Mouse (Mus musculus): ENCODE data around the gene Ptf1a. TPM values are rescaled to one million over a fixed set of nuclear protein-coding genes. Genes with fewer than 3 reads are reported as not detected.

Ptf1a gene
- total RNA-seq (2015) (not detected in 2 replicates), total RNA-seq (2017) (not detected in 2 replicates)

DNA sequence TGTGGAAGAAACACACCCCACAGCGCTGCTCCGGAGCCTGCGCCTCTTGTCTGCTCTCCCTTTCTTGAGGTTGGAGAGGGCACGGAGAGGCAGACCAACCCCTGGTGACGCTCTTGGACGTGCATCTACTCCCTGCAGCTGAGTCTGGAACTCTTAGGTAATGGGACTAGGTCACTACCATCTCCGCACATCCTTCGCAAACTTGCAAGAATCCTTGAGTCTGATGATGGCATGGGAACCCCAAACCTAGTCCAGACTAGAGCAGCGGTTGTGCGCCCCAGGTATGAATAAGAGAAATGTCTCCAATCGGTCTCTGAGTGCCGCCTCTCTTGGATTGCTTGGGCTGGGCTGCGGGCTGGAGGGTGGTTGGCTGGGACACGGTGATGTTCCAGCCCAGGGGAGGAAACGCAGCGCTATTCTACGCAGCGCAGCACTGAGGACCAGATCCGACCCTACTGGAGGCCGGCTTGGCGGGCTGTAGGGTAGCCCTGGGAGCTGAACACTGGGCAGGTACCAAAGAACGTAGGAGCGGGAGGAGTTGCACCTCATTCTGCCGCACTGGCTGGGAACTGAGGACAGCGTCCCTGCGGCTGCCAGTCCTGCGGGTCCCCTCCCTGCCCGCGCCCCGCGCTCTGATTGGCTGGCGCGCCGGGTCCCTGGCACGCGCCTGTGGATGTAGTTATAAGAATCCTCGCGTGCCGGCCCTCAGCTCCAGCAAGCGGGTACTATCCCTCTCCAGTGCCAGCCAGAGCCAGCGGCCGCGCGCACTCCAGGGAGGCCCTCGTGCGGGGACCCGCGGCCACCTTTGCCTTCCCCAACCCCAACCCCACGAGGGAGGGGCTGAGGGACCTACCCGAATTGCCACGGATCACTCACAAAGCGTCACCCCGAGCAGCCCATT, at the start of gene Ptf1a:
Gene Ptf1a, plus strand, starts transcription at position 733 of the 901 bp plus-strand sequence.
- ATAC-seq (ENCODE audit: poor library complexity, severe bottlenecking): no peak

DNA sequence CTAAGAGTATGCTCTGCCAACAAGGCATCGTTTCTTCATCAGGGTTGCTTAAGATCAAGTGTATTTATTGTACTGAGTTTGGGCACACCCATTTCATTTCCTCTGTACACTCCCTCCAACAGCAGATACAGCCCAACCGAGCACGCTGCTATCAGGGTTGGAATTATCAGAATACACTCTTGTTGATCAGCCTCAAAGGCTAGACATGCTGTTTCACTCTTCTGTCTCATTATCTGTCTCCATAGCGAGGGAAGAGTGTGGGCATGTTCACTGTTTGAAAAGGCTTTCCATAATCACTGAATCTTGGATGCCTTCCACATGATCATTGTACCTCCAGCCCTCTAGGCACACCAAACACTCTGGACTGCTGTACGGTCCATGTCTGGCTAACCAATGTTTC, 40.1 kb upstream of the Ptf1a start:
- ATAC-seq (ENCODE audit: poor library complexity, severe bottlenecking): no peak

DNA sequence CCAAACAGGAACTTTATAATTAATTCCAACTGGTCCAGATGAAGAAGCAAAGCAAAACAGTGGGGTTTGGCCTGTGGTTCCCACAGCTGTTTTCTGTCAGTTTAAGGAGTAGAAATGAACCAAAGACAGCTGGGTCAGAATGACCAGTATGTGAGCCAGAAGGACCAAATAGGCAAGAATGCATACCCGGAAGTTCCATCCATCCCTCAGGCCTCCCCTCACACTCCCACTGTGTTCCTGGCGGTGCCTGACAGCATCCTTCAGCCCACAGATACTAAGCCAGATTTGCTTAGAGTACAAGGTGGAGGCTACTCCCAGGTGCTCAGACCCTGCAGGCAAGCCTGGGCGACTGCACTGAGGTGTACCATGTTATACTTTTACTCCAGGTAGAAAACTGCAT, 38.9 kb upstream of the Ptf1a start:
- ATAC-seq (ENCODE audit: poor library complexity, severe bottlenecking): no peak

DNA sequence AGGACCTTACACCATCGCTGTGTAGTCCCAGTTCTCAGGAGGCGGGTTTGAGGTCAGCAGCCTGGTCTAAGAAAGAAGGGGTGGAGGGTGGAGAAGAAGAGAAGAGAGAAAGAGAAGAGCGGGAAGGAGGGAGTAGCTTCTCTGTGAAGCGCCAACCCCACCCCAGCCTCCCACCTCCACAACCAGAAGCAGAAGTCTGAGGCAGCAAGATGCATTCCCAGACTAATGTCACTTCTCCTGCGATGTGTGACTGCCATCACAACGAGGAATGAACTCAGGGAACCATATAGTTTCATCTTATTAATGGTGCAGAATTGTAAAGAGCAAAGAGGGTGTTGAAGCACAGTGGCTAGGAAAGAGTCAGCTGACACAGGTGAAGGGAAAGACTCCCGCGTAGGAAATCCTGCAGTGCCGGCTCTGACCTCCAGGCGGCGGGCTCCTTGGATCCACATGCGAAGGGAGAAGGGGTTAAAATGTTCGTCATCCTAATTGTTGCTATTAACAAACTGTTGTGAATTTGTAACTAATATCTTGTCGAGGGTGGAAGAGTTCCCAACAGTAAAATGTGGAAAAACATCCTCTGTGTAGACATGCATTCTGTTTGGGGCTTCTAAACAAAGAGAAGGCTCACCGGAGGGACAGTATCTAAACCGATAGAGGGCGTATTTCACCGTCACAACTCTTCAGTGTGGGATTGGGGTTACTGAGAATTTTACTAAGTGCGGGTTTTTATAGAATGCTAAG, 31.1 kb upstream of the Ptf1a start:
- peak; percentile 83 for ATAC-seq (ENCODE audit: poor library complexity, severe bottlenecking)

DNA sequence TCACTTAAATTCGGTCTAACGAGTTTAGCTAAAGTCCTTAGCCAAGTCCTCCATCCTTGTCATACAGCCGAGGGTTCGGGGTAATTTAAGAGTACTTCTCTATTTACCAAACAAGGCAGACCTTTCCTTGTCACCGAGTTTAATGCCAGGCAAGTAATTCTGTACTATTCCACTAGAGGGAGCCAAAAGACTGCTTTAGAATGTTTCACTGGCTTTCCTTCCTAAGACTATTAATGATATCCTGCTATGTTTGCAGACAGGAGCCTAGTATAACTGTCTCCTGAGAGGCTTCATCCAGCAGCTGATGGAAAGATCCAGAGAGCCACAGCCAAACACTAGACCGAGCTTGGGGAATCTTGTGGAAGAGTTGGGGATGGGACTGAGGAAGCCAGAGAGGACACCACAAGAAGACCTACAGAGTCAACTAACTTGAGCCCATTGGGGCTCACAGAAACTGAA, 30.4 kb upstream of the Ptf1a start:
- ATAC-seq (ENCODE audit: poor library complexity, severe bottlenecking): peak; percentile 87

DNA sequence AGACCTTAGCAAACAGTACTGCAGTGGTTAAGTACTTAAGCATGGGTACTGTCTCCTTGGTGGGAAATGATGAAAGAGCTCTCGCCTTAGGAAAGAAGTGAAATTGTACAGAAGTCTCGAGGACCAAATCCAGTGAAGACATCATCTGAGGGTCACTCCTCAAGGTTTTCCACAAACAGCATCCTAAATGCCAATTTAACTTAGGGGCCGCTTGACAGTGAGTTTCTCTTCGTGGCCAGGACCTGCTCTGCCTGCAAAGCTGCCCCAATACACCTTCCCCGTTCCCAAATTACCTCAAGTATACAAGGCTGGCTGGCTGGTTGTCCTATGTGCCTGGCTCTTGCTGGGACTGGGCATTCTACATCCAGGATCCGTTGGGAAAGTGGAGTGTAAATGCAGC, 29.4 kb upstream of the Ptf1a start:
- ATAC-seq (ENCODE audit: poor library complexity, severe bottlenecking): no peak

DNA sequence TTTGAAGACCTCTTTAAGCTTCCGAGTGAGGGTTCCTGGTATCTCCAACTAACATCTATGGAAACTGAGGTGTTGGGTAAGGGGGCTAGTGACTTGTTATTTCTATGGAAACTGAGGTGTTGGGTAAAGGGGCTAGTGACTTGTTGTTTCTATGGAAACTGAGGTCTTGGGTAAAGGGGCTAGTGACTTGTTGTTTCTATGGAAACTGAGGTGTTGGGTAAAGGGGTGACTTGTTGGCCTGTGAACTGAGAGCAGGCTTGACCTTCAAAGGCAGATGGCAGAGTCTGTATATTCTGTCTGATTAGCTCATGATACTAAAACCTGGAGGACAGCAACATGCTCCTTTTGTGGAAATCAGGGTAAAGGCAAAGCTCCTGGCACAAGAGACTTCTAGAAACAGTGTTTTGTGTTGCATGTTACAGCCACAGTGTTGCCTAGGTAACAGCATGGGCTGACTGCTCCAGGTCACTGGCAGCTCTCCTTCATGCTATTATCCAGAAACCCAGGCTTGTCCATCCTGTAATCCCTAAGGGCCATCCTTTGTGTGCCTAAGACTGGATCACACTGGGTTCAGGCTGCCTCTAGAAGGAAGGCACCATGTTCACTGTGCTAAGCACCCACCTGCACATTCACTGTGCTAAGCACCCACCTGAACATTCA, 25.6 kb upstream of the Ptf1a start:
- no peak for ATAC-seq (ENCODE audit: poor library complexity, severe bottlenecking)

DNA sequence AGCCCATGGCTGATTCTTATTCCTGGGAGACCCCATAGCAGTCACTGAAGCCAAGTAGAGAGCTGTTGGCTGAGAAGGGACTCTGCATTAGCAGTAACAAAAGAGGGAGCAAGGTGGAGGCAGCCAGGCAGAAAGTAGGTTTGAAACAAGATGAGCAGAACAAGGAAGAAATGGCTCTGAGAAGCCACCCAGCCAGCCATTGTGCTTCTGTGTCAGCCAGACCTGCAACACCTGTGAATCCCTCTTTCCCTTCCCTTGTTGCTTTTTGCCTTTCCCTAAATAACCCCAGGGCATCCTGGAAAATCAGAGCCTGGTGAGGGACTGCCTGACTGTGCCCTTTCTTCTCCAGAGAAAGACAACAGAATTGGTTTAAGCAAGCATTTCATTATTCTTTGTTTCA, 23.2 kb upstream of the Ptf1a start:
- no peak for ATAC-seq (ENCODE audit: poor library complexity, severe bottlenecking)

DNA sequence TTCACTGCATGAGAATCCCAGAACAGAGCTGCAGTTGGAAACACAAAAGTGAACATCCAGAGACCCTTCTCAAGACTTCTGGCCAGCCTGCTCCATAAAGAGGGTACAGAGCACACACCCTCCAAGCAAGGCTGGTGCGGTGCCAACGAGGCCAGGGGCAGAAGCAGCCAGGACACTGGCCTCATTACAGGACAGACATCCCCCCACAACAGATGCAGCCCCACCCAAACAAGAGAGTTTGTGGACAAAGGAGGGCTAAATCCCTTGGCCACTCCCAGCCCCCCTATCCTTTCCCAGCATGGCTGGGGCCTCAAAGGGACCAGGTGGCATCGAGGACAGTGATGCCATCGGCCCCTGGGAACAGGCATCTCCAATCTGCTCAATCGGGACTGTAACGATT, 22.4 kb upstream of the Ptf1a start:
- ATAC-seq (ENCODE audit: poor library complexity, severe bottlenecking): no peak

DNA sequence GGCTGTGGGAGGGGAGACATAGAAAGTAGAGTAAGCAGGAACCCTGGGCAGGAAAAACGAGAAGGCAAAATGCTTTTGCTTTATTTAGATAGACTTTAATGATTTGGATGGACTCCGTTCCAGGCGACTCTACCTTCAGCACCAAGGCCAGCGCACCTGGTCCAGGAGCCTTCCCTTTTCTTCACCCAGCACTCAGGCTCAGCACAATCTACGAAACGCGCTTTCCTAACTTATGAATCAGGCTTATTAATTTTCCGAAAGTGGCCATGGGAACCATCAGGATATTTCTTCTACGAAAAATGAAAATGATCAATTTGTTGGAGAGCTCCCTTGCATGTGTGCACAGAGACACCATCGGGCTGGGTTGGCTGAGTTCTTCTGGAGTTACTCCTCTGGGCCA, 16.4 kb upstream of the Ptf1a start:
- no peak for ATAC-seq (ENCODE audit: poor library complexity, severe bottlenecking)

DNA sequence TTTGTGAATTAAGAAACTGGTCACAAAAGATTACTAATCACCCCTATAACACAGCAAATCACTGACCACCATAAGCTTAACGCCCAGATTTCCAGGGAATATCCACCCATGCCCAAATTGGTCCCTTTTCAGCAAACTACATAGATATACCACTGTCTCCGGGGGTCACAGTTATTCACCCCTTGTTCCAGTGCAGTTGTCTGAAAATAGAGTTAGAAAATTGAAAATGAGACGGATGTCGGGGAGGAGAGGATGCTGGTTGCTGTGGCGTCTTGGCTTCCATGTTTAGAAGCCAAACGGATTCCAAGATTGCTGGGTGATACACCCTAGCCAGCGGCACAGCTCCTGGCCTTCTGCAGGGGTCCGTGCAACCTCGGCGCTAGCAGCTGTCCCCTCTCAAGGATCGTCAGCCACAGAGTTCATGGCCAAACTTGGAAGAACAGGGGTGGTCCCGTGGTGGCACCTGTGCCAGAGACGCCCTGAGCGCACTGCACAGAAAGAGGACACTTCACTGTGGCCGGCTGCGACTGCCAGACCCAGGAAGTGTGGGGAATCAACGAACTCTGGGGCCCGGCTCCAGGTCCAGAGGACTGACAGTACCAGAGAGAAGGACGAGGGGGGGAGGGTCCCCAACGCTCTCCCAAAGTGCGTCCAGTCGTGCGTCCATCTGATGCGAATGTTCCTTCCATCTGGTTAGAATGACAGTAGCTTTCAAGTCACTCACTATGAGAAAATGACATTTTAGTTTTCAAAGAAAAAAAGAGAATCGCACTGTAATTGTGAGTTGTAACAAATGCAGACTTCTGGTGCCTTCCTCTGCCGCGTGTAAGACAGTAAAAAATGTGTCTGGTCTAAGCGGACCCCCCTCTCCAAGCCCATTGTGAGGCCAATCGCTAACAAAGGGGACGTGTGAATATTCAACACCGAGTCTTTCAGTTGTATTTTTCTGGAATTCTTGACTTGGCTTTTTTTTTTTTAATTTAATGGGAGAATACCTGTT, 15.5 kb upstream of the Ptf1a start:
- ATAC-seq (ENCODE audit: poor library complexity, severe bottlenecking): no peak

DNA sequence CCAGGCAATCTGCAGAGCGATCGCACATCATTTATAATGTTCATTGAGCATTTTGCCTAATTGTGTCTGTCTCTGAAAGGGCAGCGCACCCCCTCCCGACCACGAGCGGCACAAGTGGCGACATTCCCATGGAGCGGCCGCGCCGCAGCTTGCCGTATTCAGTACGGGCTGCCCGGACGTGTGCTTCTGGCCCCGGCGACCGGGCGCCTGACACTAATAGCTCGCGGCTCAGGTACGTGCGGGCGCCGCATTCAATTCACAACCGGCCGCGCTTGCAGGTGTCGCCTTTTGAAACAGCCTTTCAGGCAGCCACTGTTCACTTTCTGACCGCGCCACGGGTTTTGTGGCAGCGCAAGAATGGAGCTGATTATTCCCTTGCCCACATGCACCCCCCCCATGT, 14.7 kb upstream of the Ptf1a start:
- no peak for ATAC-seq (ENCODE audit: poor library complexity, severe bottlenecking)

DNA sequence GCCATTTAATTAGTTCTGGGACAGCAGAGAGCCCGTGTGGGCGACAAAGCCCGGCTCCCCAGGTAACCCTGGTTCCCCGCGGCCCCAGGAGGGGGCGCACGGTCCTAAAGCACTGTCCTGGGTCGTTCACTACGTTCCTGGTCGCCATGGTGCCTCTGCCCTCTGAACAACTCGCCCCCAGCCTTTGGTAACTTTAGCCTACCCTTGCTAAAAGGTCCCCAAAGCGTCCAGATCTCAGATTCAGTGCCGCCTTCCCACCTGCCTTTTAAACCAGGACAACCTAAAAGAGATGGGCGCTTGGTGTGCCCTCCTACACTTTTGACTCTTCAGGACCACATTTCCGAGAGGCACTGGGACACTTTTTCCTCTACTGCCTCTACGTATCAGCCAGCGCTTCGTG, 14.3 kb upstream of the Ptf1a start:
- no peak for ATAC-seq (ENCODE audit: poor library complexity, severe bottlenecking)

DNA sequence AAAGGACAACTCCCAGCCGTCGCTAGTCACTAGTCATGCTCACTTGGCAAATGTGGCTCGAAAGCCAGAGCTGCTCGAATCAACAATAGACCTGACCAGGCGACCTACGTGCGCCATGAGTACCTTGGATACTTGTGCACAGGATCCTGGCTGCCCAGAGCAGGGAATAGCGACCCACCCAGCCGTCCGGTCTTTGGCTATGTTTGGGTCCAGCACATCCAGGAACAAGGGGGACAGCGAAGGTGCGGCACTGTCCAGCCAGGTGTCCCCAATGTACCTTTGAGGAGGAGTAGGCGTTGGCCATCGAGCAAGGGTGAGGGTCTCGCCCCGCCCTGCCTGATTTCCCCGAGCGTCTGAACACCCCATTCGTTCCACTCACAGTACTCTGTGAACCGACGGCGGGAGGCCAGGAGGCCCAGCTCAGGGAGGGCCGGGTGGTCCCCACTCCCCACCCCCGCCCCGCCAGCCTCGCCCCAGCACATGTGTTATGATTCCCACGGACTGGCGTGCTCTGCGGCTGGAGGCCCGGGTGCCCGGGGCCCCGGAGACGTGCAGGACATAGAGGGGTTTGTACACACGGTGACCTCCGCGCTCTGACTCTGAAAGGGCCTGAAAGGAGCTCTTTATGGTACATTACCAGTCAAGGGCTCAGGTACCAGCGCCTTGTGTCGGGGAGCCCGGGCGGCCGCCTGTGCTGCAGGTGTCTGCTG, 13.7 kb upstream of the Ptf1a start:
- no peak for ATAC-seq (ENCODE audit: poor library complexity, severe bottlenecking)

DNA sequence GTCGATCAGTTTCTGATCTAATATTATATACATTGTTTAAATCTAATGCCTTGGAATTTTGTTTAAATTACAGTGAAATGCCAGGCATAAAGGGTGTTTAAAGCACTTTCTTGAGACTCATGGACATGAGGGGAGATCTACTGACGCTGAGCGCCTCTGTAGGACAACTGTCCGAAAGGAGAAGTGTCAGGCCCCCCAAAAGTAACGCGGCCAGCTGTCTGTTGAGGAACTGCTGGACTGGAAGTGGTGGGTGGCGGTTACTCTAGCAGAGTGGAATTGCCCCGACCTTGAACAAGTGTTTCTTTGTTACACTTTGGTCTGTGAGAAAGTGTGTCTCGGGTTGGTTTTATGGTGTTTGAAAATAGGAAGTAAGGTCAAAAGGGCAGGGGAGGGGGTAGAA, 1.1 kb upstream of the Ptf1a start:
- no peak for ATAC-seq (ENCODE audit: poor library complexity, severe bottlenecking)

DNA sequence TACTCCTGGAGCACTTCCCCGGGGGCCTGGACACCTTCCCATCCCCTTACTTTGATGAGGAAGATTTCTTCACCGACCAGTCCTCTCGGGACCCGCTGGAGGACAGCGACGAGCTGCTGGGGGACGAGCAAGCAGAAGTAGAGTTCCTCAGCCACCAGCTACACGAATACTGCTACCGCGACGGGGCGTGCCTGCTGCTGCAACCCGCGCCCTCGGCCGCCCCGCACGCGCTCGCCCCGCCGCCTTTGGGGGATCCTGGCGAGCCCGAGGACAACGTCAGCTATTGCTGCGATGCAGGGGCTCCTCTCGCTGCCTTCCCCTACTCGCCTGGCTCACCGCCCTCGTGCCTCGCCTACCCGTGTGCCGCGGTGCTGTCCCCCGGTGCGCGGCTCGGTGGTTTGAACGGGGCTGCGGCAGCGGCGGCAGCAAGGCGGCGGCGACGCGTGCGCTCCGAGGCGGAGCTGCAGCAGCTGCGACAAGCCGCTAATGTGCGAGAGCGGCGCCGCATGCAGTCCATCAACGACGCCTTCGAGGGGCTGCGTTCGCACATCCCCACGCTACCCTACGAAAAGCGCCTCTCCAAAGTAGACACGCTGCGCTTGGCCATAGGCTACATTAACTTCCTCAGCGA, 523 bp downstream of the Ptf1a start:
- ATAC-seq (ENCODE audit: poor library complexity, severe bottlenecking): no peak

DNA sequence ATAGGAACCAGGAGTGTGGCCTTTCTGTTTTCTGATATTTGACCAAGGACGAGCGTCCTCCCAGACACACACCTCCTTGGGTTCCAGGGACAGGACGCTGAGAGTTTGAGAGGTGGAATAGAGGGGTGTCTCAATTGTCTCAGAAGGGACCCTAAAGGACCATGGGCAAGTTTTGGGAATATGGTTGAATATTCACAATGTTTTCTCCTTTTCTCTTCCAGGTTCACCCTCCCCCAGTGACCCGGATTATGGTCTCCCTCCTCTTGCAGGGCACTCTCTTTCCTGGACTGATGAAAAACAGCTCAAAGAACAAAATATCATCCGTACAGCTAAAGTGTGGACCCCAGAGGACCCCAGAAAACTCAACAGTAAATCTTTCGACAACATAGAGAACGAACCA, 1.3 kb downstream of the Ptf1a start:
- ATAC-seq (ENCODE audit: poor library complexity, severe bottlenecking): no peak

DNA sequence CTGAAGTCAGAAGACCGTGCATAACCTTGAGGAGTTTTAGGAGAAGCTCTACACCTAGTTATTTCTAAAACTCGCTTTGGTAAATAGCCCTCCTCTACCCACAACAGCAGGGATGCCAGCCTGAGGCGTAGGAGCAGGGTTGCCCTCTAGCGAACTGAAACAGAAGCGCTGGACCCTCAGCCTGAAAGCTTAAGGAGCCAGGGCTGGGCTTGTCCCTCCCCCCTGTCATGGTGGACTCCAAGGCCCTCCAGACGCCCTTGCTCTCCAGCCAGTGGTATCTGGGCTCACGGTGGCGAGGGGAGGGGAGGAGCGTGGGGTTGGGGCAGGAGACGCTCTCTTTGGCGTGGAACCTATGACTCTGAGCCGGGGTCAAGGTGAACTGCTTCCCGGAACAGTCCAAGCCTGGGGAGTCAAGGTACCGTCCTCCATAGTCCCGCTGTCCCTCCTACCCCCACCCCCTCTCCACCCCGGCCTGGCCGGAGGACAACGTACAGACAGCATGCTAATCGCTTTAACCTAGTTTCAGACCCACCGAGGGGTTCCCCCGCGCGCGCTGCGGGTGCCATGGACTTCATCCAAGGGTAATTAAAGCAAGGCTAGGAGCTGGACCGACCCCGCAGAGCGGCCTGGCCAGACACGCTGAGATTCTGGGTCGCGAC, 2.7 kb downstream of the Ptf1a start:
- no peak for ATAC-seq (ENCODE audit: poor library complexity, severe bottlenecking)

DNA sequence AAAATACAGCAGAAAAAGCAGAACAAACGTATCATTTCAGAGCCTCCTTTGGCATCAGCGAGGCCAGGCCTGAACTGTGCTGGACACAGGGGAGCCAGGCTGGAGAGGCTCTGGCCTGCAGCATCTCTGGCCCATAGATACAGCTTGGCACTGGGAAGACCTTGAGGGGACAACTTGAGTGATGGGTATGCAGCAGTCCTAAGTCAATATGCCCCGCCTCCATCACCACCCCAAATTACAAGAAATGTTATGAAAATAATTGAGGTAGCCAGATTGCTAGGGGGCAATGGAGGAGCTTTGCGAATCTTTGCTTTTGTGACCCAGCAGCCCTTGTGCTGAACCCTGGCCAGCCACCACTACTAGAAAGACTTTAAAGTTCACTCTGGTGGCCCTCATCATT, 3.8 kb downstream of the Ptf1a start:
- no peak for ATAC-seq (ENCODE audit: poor library complexity, severe bottlenecking)

Measured in megakaryocyte, adult 5-6 weeks (primary cell).